Mouse (Mus musculus) heart, postnatal 25 days (tissue): ENCODE data around the gene Cryba4. TPM values are rescaled to one million over a fixed set of nuclear protein-coding genes. Genes with fewer than 3 reads are reported as not detected.
A peak's percentile ranks its signal among the peaks of the same experiment; 100 is the strongest.

ENCODE experiments used
- DNase-seq: peaks from one replicate; pipeline ENCODE4 v3.0.0; 2022; ENCODE audit warnings: low spot score
- intact Hi-C: fragments of 180-260 bp; cut with DNase I; formaldehyde crosslinking; loops from one replicate; pipeline ENCODE4 v1.15.1; 2025
- total RNA-seq, 2 experiments: library from RNA; stranded (reverse); gene quantifications; 2 replicates each; pipeline ENCODE4 v1.2.3; 2021

The Cryba4 gene
- total RNA-seq, 2 experiments from 2014 or later = 8.9 to 10.3 TPM

DNA sequence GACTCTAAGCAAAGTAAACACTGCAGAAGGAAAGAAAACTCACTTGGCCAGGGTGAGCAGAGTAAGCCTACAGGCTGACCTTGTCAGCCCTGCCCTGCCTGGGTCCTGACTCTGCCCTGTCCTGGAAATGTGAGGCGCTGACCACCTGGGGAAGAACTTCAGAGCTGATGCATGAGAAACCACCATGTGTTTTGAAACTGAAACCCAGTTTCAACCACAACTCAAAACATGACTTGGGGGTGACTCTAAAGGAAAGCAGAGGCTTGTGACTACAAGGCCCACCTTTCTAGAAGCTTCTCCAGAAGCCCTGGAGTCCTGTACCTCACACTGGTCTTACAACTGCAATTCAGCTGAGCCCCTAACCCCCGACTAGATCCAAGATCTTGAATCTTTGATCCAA lies 20.6 kb upstream of the Cryba4 start:
- DNase-seq = no peak
- intact Hi-C loops = no loop called here

DNA sequence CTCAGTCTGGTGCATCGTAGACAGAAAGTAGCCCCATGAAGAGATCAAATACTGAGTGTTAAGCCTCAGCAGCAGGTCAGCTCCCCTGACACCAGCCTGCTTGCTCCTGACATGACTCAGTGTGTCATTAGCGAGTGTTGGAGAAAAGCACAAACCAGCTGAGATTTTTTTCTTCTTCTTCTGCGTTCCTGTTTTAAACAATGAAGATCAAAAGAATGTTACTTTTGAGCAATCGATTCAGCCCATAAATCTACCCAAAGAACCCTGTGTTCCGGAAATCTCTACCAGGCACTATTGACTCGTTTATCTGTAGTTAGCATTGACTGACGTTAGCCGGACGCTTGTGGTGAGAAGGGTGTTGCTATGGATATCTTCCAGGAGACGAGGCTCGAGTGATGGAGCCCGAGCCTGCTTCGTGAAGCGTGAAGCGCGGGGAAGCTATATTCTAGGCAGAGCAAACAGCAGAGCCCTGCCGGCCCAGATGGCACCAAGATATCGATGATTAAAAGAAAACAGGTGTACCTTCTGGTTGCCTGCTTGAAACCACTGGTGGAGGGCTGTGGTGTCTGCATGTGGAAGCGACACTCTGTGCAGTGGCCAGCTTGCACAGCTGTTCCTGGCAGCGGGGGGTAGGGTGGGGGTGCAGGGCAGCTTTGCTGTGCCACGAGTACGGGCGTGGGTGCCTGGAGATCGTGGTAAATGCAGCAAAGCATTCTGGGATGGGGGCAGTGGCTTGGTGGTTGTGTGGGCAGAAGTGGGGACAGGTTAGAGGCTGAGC lies 18.6 kb upstream of the Cryba4 start:
- DNase-seq = no peak
- intact Hi-C loops = no loop called here

DNA sequence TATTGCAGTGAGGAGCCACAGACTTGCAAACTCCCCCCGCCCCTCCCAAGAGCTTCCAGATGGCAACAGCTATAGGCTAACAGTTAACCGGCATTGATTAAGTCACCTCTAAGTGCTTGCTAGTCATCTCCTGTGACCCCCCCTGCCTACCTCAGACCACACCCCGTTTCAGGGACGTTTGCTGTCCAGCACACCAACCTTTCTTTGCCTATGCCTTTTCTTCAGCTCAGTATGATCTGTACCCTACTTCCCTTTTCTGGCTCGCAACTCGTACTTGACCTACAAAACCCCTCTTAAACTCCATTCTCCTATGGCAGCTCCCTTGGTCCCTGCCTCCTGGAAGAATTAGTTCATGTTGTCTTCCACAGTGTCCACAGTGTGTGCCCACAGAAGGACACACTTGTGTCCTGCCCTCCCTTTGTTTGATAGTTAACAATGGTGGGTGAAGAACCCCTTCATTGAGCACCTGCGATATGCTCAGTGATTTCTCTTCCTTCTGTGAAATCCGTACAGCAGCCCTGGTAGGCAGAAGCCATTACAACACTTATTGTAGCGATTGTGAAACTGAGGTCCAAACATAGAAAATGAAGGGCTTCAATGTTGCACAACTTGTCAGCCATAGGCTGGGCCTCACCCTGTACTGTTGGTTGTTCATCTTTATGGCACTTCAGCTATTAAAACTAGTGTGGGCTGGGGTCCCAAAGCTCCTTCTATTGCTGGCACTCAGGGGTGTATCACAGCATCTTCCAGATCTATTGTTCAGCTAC lies 13.9 kb upstream of the Cryba4 start:
- intact Hi-C loops = no loop called here
- no peak for DNase-seq

DNA sequence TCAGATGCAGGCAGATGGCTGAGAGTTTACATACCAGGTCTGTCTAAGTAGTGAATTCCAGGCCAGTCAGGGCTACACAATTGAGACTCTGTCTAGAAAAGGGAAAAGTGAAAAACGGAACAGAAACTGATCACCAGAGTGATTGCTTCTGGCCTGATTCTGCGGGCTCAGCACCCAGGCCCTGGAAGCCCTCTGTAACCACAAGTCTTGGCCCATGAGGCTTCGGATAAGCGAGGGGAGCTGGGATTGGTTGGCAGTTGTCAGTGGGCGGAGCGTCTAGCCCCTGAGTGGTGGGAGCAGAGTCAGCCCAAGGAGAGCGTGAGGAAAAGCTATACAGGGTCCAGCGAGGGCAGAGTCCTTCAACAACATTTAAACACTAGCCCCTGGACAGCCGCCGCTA lies 13.2 kb upstream of the Cryba4 start:
- no peak for DNase-seq
- intact Hi-C loops = no loop called here

DNA sequence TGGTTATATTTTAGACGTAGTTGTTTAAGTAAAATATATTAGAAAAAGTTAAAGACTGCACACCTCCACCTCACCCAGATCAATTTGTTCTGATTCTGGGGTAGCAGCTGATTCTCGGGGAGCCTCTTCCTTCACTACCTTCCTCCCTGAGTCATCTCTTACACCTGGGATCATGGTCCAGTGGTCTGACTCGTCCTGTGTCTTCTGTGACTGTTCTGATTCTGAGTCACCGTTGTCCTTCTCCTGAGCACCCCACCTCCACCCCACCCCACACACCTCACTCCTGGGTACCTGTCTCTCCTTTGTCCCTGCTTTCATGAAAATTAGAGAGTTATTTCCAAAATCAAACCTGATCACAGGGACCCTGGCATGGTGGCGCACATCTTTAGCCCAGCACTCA lies 12.8 kb upstream of the Cryba4 start:
- no peak for DNase-seq
- intact Hi-C loops = no loop called here

DNA sequence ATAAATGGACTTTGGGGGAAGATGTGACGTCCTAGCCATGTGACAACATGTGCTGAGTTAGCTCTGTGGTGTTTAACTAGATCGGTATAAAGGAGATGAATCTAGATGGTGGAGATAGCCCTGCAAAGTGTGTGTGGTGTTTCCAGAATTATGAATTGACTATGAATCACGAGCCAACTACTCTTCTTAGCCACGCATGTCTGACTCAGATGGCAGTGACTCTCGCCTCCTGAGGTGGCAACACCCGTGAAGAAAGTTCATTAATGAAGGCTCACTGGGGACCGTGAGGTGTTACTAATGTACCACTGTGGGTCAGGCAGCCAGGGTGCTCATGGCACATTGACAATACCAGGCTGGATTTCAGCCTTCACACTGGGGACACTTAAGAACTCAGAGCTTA lies 11.8 kb upstream of the Cryba4 start:
- no peak for DNase-seq
- intact Hi-C loops = no loop called here

DNA sequence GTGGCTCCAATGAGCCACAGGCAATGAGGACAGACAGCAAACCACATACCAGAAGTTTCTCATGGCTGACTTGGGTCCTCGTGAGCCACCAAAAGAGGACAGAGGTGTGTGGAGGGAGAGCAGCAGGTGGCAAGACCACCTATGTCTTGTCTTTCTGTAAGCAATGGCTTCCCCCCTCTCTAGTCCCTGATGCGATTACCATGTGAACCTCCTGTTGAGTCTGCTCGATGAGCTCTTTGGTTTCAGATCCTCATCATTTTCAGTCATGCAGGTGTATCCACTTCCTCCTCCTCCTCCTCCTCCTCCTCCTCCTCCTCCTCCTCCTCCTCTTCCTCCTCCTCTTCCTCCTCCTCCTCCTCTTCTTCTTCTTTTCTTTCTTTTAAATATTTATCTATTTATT lies 8.5 kb upstream of the Cryba4 start:
- intact Hi-C loops = no loop called here
- DNase-seq = no peak

DNA sequence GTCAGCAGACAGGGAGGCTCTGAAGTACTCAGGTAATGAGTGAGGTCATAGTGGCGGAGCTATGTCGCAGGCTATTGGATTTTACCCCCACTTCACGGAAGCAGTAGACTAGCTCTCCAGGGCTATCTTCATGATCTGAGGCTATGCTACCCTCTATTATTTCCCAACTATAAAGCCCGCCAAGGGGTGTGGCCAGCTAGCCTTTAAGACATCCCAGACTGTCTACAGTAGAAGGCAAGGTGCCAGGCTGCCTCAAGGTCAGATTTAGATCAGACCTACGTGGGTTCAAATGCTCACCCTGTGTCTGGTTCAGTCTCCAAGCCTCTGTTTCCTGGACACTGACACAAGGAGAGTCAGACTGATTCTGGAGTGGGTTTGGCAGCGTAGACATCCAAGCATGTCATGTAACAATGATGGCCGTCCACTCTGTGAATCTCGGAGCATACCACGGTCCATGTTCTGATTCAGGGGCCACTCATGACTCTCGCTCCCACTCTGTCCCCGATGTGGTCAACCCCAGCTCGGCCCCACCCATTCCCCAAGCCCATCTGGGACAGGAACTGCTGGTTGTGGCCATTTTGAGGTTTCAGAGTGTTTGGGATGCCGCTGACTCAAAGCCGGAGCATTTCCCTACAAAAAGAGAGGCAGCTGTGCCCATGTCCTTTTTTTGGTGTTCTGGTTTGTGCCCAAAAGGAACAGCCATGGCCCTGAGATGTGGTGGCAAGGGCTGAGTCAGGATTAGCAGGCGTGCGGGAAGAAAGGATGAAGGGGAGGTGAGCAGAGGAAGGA lies 7.7 kb upstream of the Cryba4 start:
- intact Hi-C loops = no loop called here
- DNase-seq = no peak

DNA sequence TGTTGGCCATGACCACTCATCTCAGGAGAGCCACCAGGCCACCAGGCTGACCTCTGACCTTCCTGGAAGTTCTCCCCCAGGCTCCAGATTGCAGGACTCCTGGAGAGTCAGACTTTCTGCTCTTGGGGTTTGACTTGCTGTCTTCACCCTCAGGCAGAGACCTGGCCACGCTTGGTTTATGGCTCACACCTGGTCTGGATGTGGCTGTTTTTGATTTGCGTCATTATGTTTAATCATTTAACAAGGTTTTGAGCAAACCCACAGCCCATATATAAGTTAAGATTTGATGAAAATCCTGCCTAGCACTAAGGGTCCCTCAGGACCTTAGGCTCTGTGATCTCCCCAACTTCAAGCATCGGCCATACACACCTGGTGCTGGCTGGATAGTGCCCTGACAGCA lies 5.6 kb upstream of the Cryba4 start:
- intact Hi-C loops = no loop called here

DNA sequence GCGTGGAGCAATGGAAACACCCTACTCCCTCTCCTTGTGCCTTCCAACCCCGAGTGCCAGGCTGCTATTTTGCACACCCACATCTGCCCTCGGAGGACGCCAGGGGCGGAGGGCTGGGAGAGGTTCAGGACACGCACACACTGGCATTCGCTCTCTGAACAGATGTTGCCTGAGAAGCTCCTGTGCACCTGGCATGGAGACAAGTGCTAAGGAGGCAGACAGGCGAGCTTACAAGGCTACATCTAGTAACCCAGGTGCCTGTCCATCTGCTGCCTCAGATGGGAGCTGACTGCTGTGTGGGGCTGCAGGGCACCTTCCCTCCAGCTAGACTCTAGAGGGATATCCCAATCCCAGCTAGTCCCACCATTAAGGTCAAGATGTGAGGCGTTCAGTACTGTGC lies 4.1 kb upstream of the Cryba4 start:
- intact Hi-C loops = no loop called here
- DNase-seq = no peak

More for the DNA sequence above, 5.6 kb upstream of the Cryba4 start:
- no peak for DNase-seq

DNA sequence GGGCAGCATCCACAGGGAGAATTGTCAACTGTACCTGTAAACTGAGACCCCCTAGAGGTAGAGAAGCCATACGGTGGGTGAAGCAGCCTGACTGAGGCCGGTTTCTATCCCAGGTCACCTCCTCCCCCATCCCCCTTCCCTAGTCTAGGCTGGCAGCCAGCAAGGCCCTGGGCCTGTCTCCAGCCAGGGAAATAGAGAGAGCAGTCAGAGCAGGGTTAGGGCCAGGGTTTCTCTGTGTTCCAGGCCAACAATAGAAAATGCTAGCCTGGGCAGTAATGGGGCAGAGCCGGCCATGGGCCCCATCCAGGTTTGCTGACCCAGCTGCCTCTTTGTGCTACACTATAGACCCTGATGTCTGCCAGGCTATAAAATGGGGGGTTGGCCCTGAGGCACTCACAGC lies 3.1 kb upstream of the Cryba4 start, which contains the start of gene Crybb1:
Gene Crybb1 (plus strand): TSS at position 390 of the 400 bp plus-strand sequence.
- intact Hi-C loops = no loop called here
- peak; percentile 35 for DNase-seq

DNA sequence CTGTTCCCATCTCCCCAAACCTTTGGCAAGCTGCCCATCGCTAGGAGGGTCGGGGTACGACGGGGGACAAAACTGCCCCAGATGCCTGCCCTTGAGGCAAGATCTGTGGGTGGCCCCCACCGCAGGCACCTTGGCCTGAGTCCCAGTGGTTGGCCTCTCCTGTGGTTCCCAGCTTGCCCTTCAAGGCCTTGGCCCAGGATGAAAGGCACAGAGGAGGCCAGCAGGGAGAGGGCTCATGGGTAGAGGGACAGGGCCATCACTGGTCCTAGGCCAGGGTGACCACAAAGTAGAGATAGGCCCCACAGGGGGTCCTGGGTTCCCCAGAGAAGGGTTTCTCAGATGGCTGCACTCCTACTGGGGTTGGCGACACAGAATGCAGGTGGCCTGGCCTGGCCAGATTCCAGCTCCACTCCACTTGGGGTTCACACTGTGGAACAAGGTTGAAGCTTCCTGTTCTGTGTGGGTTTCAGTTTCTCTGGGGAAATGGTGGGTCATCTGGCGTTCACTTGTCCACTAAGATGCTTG lies 2.0 kb upstream of the Cryba4 start:
- peak; percentile 28 for DNase-seq
- intact Hi-C loops = no loop called here

DNA sequence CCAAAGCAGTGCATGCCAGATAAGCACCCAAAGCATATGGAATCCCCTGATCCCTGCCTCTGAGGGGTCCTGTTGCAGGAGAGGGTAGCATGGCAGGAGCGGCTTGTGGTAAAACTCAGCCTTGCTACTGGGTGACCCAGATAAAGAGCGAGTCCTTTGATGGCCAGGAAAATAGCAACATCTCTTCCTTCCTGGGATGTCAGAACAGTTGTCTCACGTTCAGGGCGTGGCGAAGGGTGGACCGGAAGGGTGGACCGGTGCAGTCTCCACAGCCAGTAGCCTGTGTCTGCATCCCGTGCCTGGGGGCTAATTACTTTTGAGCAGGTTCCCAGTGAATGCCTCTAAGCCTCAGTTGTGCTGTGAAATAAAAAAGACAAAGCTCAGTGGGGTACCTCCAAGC lies 851 bp upstream of the Cryba4 start:
- intact Hi-C loops = no loop called here
- DNase-seq = no peak

DNA sequence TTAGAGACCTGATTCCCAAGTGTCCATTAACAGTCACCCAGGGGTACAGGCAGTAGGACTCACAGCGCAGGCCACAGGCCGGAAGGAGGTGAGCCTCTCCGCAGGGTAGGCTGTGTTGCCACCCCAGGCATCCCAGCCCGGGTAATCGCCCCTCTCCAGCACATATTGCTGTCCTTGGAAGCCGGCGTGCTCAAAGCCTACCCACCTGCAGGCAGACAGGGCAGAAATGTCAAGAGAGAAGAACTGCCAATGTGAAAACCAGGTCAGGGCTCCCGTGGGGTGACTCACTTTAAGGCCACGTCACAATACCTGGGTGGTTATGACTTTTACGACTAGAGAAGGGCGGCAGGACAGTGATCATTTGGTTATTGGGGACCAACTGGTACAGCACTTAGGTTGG lies 3.2 kb downstream of the Cryba4 start:
- no peak for DNase-seq
- intact Hi-C loops = no loop called here

DNA sequence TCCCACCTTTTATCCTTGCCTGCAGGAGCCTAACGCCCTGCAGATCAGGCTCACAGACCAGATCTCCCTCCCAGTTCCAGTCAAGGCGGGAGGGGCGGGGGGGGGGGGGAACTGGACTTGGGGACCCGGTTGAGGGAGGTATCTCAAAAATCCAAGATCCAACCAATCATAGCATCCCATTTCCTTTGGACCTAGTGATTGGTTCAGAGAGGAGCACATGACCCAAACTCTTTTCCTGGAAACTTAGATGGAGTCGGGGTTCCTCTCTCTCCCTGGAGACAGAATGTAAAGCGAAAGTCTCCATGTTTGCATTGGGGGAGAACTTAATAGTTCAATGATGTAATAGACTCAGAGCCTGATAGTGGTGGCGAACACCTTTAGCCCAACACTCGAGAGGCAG lies 4.9 kb downstream of the Cryba4 start:
- intact Hi-C loops = no loop called here
- no peak for DNase-seq

DNA sequence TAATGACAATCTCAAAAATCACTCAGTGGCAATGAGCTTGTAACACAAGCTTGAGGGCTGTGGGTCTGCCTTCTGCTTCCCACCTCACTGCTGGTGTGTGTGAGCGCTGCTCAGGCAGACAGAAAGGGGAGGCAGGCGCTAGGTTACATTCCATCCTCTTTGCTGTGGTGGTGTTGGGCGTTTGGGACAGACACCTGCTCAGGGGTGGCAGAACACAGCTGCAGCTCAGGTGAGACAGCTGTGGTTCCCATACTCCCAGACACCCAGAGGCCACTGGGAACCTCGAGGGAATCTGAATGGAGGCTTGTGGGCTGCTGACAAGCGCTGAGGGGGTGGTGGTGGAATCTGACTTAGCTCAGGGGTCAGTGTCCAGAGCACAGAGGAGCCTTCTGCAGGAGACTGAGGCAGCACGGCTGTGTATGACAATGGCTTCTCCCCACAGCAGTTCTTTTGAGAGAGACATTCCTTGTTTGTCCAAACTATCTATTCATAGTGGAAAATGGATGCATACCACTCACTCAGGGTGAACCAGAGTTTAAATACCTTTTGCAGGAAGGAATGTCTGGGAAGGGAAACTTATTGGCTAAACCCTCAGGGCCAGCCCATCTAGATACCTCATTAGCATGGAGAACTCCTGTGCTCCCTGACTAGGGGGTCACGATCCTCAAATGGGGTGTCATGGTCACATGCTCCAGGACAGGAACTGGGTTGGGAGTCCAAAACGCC lies 7.3 kb downstream of the Cryba4 start:
- DNase-seq = no peak
- intact Hi-C loops = no loop called here

DNA sequence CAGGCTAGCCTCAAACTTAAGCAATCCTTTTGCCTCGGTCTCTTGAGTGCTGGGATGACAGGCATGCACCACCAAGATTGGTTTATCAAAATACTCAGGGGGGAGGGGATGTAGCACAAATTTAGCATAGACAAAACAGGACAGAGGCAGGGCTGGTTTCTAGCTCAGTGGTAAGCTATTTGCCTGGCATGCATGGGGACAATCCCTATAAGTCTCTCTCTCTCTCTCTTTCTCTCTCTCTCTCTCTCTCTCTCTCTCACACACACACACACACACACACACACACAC lies 8.1 kb downstream of the Cryba4 start:
- DNase-seq = no peak
- intact Hi-C loops = no loop called here

DNA sequence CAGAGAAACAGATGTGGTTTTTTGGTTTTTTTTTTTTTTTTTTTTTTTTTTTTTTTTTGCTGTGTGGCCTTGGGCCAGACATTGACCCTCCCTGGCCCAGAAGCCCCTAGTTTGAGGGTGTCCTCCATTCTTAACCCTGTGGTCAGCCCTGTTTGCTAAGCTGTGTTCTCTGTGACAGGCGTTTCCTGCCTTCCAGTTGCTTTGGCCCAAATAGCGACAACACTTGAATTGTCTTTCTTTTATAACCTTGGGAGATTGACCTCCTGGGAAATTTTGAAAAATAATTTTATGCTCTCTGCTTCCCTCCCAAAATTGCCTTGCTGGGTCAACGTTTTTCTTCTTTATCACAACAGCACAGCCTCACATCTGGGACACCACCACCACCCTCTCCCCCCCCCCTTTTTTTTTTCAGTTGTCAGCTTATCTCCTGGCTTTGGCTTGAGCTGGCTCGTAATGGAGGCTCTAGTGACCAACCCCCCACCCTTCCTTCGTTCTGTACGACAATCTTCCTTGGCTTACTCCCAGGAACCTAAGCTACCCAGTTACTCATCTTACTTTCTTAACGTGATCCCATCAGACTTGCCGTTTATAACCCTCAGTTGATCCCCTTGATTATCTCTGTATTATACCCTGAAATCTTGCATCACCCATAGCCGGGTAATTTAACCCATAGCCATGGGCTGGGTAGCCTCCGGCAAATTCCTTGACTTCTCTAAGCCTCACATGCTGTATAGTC lies 8.6 kb downstream of the Cryba4 start:
- no peak for DNase-seq
- intact Hi-C loops = no loop called here

DNA sequence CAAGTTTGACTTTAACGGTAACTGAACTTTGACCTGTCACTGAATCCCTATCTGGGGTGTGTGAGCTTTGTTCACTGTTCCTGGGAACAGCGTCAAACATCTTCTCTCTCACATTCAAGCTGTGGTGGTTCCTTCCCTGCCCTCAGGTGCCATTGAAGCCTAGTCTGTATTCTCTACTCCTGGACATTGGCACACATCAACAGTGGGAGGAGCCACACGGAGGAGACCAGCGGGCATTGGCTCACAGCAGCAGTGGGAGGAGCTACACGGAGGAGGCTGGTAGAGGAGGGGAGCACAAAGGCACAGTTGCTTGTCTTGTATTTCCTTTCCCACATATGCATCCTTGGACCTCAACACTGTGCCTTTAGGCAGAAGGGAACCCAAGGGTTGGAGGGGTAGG lies 9.3 kb downstream of the Cryba4 start:
- no peak for DNase-seq
- intact Hi-C loops = no loop called here
